Mouse (Mus musculus) neutrophil, adult 5-6 weeks (primary cell): ENCODE measurements around the gene Bnip3. TPM values are rescaled to one million over a fixed set of nuclear protein-coding genes. Genes with fewer than 3 reads are reported as not detected.

ENCODE experiments used
- ATAC-seq: fragments of 151-379, 151-347 bp; 2 replicates; pipeline ENCODE4 v1.8.0; 2017; ENCODE audit warnings: mild to moderate bottlenecking, moderate TSS enrichment; ENCODE audit not compliant: insufficient number of reproducible peaks, poor library complexity, low FRiP score, severe bottlenecking; ENCODE audit errors: extremely low read depth
- total RNA-seq: library from RNA; stranded (forward); fragments of 200-1000 nt; gene quantifications from 2 replicates; pipeline ENCODE4 v1.2.3, GENCODE M21; 2017

Gene Bnip3
- total RNA-seq, 1 experiment from 2014 or later: 54.7 TPM

- ATAC-seq: no peak
Measured at GRCm38 (mm10) chr7:138907976-138908375, 1.3 kb downstream of the Bnip3 start.

GRCm38 (mm10) chr7:138907043-138907442 lies 2.3 kb downstream of the Bnip3 start:
- no peak for ATAC-seq

- ATAC-seq: no peak
Measured at GRCm38 (mm10) chr7:138906441-138906840, 2.9 kb downstream of the Bnip3 start.

- no peak for ATAC-seq
Measured at GRCm38 (mm10) chr7:138903886-138904435, 5.4 kb downstream of the Bnip3 start.

DNA sequence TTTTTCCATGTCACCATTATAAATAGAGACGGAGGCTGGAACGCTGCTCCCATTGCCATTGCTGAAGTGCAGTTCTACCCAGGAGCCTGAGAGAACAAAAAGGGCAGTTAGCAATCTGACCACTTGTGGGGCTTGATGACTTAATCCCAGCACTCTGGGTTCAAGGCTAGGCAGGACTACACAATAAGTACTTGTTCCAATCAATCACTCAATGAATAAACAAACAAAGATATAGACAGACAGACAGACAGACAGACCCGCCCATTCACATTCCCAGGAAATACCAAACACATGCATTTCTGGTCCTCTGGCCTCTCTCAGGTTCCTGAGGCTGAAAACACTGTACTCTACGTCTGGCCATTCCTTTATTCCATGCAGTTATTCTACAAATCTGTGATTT lies 10.6 kb downstream of the Bnip3 start:
- no peak for ATAC-seq

DNA sequence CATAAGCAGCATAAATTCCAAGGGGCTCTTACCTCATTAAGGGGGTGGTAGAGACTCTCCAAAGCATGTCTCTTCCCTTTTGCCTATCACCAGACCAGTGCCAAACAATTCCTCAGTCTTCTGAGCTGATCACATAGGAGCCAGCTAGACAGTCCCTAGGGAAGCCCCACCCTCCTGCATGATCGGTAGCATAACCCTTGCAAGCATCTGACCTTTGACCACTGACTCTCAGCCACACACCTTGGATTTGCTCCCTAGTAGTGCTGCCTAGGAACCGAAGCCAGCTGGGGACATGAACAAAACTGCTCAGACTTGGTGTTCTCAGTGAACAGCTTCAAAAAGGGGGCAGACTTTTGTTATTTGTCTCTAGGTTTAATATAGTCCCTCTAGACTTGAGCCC lies 11.2 kb downstream of the Bnip3 start:
- ATAC-seq: no peak

DNA sequence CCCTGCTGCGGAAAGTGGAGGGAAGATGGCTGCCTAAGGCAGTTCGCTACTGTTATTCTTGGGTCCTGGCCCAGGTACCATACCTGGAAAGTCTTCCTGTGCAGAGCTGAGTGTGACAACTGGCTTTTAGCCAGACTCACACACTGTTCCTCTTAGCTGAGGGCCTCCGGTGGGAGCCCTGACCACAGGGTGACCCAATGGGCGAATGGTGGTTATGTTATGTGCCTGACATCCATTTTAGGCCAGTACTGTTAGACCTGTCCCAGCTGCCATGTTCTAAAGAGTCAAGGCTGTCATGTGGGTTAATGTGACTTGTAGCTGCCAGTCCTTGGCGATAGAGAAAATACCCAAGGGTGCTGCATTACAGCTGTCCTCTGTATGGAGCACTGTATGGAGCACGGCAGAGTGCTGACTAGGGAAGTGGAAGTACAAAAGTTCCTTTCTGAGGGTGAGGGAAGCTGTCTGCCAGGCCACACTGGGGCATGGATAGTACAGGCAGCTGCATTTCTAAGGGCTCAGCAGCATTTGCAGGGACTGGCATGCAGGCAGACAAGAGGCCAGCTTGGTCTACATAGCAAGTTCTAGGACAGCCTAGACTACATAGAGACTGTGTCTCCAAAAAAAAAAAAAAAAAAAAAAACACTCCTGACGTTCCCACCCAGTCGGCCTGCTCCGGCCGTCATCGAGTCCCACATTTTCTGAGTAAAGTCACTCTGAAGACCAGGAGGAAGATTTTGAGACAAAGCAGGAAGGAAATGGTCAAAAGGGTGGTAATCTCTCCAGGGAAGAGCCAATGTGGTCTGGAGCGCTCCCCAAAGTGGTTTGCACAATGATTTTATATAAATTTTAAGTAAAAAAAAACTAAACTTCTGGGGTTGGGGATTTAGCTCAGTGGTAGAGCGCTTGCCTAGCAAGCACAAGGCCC lies 23.7 kb downstream of the Bnip3 start:
- ATAC-seq: no peak

DNA sequence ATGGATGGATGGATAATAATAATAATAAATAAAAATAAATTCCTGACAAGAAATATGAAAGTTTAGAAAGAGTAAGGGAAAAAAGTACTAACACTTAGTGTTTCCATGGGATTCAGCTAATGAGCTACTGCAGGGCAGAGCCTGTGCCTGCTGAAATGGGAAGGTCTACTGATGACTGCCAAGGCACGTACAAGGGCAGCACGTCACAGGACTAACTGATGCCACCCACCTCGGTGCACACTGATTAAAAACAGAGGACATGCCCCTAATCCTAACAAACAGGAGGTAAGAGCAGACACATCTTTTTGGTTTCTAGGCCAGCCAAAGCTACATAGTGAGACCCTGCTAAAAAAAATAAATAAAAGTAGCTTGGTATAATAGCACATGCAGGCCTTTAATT lies 25.6 kb downstream of the Bnip3 start:
- no peak for ATAC-seq

DNA sequence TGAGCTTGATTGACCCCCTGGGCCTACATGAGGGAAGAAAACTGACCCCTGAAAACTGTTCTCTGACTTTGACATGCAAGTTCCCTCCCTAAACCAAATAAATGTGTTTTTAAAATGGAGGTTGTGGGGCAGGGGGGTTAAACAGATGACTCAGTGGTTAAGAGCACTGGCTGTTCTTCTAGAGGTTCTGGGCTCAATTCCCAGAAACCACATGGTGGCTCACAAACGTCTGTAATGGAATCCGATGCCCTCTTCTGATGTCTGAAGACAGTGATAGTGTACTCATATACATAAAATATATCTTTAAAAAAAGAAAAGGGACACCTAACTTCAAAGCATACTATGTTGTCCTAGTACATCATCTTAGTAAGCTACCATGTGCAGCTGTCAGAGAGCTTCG lies 34.3 kb downstream of the Bnip3 start:
- ATAC-seq: no peak

DNA sequence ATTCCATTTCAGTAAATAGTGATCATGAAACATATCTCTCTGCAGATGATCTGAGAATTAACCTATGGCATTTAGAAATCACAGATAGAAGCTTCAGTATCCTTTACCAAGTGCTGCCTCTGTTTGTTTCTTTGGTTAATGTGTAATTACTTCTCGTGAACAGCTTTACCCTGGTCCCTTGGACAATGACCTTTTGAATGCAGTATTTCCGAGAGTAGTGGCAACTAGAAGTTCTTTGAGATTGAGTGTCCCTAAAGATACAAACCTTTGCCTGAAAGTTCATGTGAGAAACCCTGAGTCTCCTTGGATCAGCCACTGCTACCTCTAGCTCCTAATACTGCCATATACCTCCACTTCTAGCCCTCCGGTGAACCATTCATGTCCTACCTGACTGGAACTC lies 36.4 kb downstream of the Bnip3 start:
- no peak for ATAC-seq

GRCm38 (mm10) chr7:138868316-138868715 lies 41.0 kb downstream of the Bnip3 start:
- no peak for ATAC-seq

DNA sequence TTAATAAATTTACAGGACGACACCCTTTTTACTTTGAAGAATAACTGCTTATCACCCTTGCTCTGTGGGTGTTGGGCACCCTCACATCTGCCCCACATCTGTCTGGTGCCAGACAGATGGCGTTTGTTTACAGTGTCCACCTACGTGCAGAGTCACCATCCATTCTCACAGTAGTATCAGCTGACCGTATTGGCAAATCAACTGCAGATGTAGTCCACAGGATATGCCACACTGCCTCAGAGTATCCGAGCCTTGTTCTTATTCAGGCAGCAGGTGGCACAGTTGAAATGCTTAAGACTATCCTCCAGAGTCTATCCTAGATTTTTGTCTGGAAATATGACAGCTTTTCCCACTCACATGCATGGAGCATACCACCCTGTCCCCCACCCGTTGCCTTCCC lies 42.0 kb downstream of the Bnip3 start:
- no peak for ATAC-seq

GRCm38 (mm10) chr7:138864776-138865175 lies 44.5 kb downstream of the Bnip3 start:
- ATAC-seq: no peak

GRCm38 (mm10) chr7:138863950-138864572 lies 45.3 kb downstream of the Bnip3 start:
- ATAC-seq: no peak

- no peak for ATAC-seq
Measured at GRCm38 (mm10) chr7:138856670-138857069, 52.6 kb downstream of the Bnip3 start.

GRCm38 (mm10) chr7:138854201-138854600 lies 55.1 kb downstream of the Bnip3 start:
- ATAC-seq: no peak

GRCm38 (mm10) chr7:138853417-138854031 lies 55.8 kb downstream of the Bnip3 start:
- no peak for ATAC-seq

GRCm38 (mm10) chr7:138850083-138850482 lies 59.2 kb downstream of the Bnip3 start:
- ATAC-seq: no peak

- ATAC-seq: no peak
Measured at GRCm38 (mm10) chr7:138848028-138848920, 61.0 kb downstream of the Bnip3 start.
